Comparison of ENCODE assay signal across 25 mouse cellular contexts in genomic region chr13:92928551-92928950, GRCm38 (mm10).
A peak's percentile ranks its signal among the peaks of the same experiment; 100 is the strongest.
DNase-seq lines count a peak whose midpoint lies in the region; ATAC-seq and TF ChIP-seq lines count a peak whose summit lies in the region.
"Had no signal": no experiment of that assay in that cellular context is flagged by ENCODE, and none has a peak within 500 bp of the region (broad histone marks: within the 10 kb centered on the region; RNA-seq: fewer than 3 reads in every experiment).

No protein-coding gene starts in this region.

- H3K9ac ChIP-seq in heart, embryonic 11.5 days (ENCODE audit: low read depth, low read length), result no peak overlapping the region
- no peak overlapping the region for H3K9ac ChIP-seq in heart, embryonic 14.5 days (ENCODE audit: low read length)
- H3K9ac ChIP-seq in heart, postnatal 0 days (replicated peaks; ENCODE audit: low read depth, low read length), result no peak overlapping the region
- H3K9ac ChIP-seq: embryonic facial prominence, embryonic 13.5 days; forebrain, embryonic 12.5 days; forebrain, embryonic 15.5 days; hindbrain, embryonic 13.5 days had no signal

- no peak for TF ChIP-seq CTCF in heart, postnatal 0 days (IDR thresholded peaks at IDR 0.05; ENCODE audit: low read depth)

- H3K4me1 ChIP-seq in heart, embryonic 11.5 days (ENCODE audit: control insufficient read depth, insufficient read depth, low read length), result peaks cover 12% of the 10 kb centered on the region
- peaks cover 17 to 28% of the 10 kb centered on the region in 2 experiments for H3K4me1 ChIP-seq in heart, embryonic 14.5 days (ENCODE audit: control insufficient read depth in 2 of 2, insufficient read depth in 2 of 2, low read length in 2 of 2)
- H3K4me1 ChIP-seq in heart, postnatal 0 days (ENCODE audit: control insufficient read depth, insufficient read depth), result peaks cover 13% of the 10 kb centered on the region
- peaks cover 16% of the 10 kb centered on the region for H3K4me1 ChIP-seq in embryonic facial prominence, embryonic 10.5 days
- H3K4me1 ChIP-seq: embryonic facial prominence, embryonic 13.5 days; forebrain, embryonic 12.5 days; forebrain, embryonic 15.5 days; hindbrain, embryonic 10.5 days; hindbrain, embryonic 13.5 days had no signal

- intact Hi-C loops in heart, postnatal 14 days (cut with DNase I), result no loop called here
- intact Hi-C loops in heart, postnatal 10 days (cut with DNase I), result no loop called here

- TF ChIP-seq EP300 in heart, postnatal 0 days (IDR thresholded peaks at IDR 0.05; ENCODE audit: low read depth), result peak; percentile 76

- H3K4me3 ChIP-seq in heart, embryonic 11.5 days (ENCODE audit: low read depth, low read length), result no peak overlapping the region
- H3K4me3 ChIP-seq in heart, embryonic 14.5 days (ENCODE audit: control insufficient read depth in 1 of 2, insufficient read depth in 1 of 2, low read depth in 1 of 2, low read length in 2 of 2), result no peak overlapping the region
- H3K4me3 ChIP-seq in heart, postnatal 0 days (ENCODE audit: low read depth, low read length), result no peak overlapping the region
- H3K4me3 ChIP-seq in embryonic facial prominence, embryonic 10.5 days, result no peak overlapping the region
- H3K4me3 ChIP-seq: embryonic facial prominence, embryonic 13.5 days; erythroblast, embryonic 14.5 days; forebrain, embryonic 12.5 days; forebrain, embryonic 15.5 days; hindbrain, embryonic 10.5 days; hindbrain, embryonic 13.5 days had no signal

- DNase-seq in heart, postnatal 14 days, result no peak
- no peak for DNase-seq in heart, postnatal 4 days
- peak; percentile 74 for DNase-seq in heart, postnatal 0 days (ENCODE audit: low spot score)
- DNase-seq in heart, postnatal 10 days, result no peak
- DNase-seq in embryonic facial prominence, embryonic 10.5 days (ENCODE audit: low spot score), result peak; percentile 3
- DNase-seq in right cerebral cortex, adult 18-20 months, result no peak
- DNase-seq: adrenal gland, adult 2 months; adrenal gland, postnatal 14 days; cerebellum, adult 11 months; cerebellum, adult 2 months; cerebellum, adult 9-11 months; cerebellum, postnatal 25 days; gastrocnemius, postnatal 25 days; kidney, adult 2 months had no signal

- H3K27ac ChIP-seq in heart, embryonic 11.5 days (ENCODE audit: low read depth, low read length), result peak overlapping the region; percentile 42
- H3K27ac ChIP-seq in heart, embryonic 14.5 days (replicated peaks in 1 of 2; ENCODE audit: control insufficient read depth in 1 of 2, insufficient read depth in 1 of 2, low read depth in 2 of 2, low read length in 2 of 2), result peak overlapping the region; percentile 62 to 72
- peak overlapping the region; percentile 58 for H3K27ac ChIP-seq in heart, postnatal 0 days (ENCODE audit: low read depth)
- no peak overlapping the region for H3K27ac ChIP-seq in embryonic facial prominence, embryonic 10.5 days (replicated peaks)
- H3K27ac ChIP-seq: embryonic facial prominence, embryonic 13.5 days; forebrain, embryonic 12.5 days; forebrain, embryonic 15.5 days; hindbrain, embryonic 10.5 days; hindbrain, embryonic 13.5 days had no signal

- 10% methylated on average over 1 of the region's 1 CpGs for WGBS in heart, embryonic 11.5 days (ENCODE audit: insufficient replicate concordance)
- 3% methylated on average over 1 of the region's 1 CpGs for WGBS in heart, embryonic 14.5 days
- WGBS in heart, postnatal 0 days, result 0% methylated on average over 1 of the region's 1 CpGs
- WGBS in embryonic facial prominence, embryonic 10.5 days, result 73% methylated on average over 1 of the region's 1 CpGs

- ATAC-seq in heart, embryonic 11.5 days (replicated peaks; ENCODE audit: insufficient number of reproducible peaks, low FRiP score, low TSS enrichment), result peak; percentile 35; the same call in 1 of the 2 replicates
- peak; percentile 76 for ATAC-seq in heart, embryonic 14.5 days (ENCODE audit: insufficient number of reproducible peaks, insufficient read depth, low FRiP score, low read depth)
- ATAC-seq in heart, postnatal 0 days (ENCODE audit: insufficient read depth, low read depth), result peak; percentile 86
- ATAC-seq: CD4-positive, CD25-positive, alpha-beta regulatory T cell, adult 4 months; forebrain, embryonic 15.5 days; hindbrain, embryonic 16.5 days; intestine, postnatal 0 days had no signal

- H3K9me3 ChIP-seq in heart, embryonic 11.5 days (replicated peaks; ENCODE audit: control insufficient read depth, low read length), result no peaks in the 10 kb centered on the region
- no peaks in the 10 kb centered on the region for H3K9me3 ChIP-seq in heart, embryonic 14.5 days (ENCODE audit: control insufficient read depth, low read length)
- no peaks in the 10 kb centered on the region for H3K9me3 ChIP-seq in heart, postnatal 0 days (replicated peaks; ENCODE audit: control insufficient read depth, low read length)
- H3K9me3 ChIP-seq in embryonic facial prominence, embryonic 10.5 days, result no peaks in the 10 kb centered on the region
- H3K9me3 ChIP-seq: embryonic facial prominence, embryonic 13.5 days; forebrain, embryonic 12.5 days; forebrain, embryonic 15.5 days; hindbrain, embryonic 10.5 days; hindbrain, embryonic 13.5 days had no signal

- H3K4me2 ChIP-seq in heart, embryonic 11.5 days, result no peak overlapping the region
- no peak overlapping the region for H3K4me2 ChIP-seq in heart, embryonic 14.5 days (ENCODE audit: low read length)
- no peak overlapping the region for H3K4me2 ChIP-seq in heart, postnatal 0 days (ENCODE audit: low read depth, low read length)
- H3K4me2 ChIP-seq: embryonic facial prominence, embryonic 13.5 days; forebrain, embryonic 12.5 days; forebrain, embryonic 15.5 days; hindbrain, embryonic 13.5 days had no signal

- no peaks in the 10 kb centered on the region for H3K36me3 ChIP-seq in heart, embryonic 11.5 days (ENCODE audit: control insufficient read depth, insufficient read depth, low read length)
- H3K36me3 ChIP-seq in heart, embryonic 14.5 days (ENCODE audit: control insufficient read depth, insufficient read depth, low read length), result no peaks in the 10 kb centered on the region
- H3K36me3 ChIP-seq in heart, postnatal 0 days (replicated peaks; ENCODE audit: control insufficient read depth, insufficient read depth, low read length), result no peaks in the 10 kb centered on the region
- H3K36me3 ChIP-seq in embryonic facial prominence, embryonic 10.5 days (replicated peaks), result no peaks in the 10 kb centered on the region
- H3K36me3 ChIP-seq: embryonic facial prominence, embryonic 13.5 days; forebrain, embryonic 12.5 days; forebrain, embryonic 15.5 days; hindbrain, embryonic 10.5 days; hindbrain, embryonic 13.5 days had no signal

- H3K27me3 ChIP-seq in heart, embryonic 11.5 days (ENCODE audit: control insufficient read depth, insufficient read depth, low read length), result no peaks in the 10 kb centered on the region
- H3K27me3 ChIP-seq in heart, embryonic 14.5 days (ENCODE audit: control insufficient read depth, insufficient read depth, low read length), result no peaks in the 10 kb centered on the region
- no peaks in the 10 kb centered on the region for H3K27me3 ChIP-seq in heart, postnatal 0 days (ENCODE audit: control insufficient read depth, insufficient read depth, low read length)
- H3K27me3 ChIP-seq in embryonic facial prominence, embryonic 10.5 days (replicated peaks; ENCODE audit: low read depth, poor library complexity, severe bottlenecking), result no peaks in the 10 kb centered on the region
- H3K27me3 ChIP-seq: embryonic facial prominence, embryonic 13.5 days; forebrain, embryonic 12.5 days; forebrain, embryonic 15.5 days; hindbrain, embryonic 13.5 days had no signal

Comparison
In these comparisons a context has a peak if more than half of its experiments do, and no peak if none do; other contexts are left out.
1. DNase-seq: peak in heart, postnatal 0 days (single experiment) and embryonic facial prominence, embryonic 10.5 days (single experiment); none in heart, postnatal 14 days (0 of 2), heart, postnatal 4 days (single experiment), heart, postnatal 10 days (0 of 2) and right cerebral cortex, adult 18-20 months (single experiment).
2. ATAC-seq: peak in every context shown above with its lines; median percentile 86 in heart, postnatal 0 days; 76 in heart, embryonic 14.5 days; 35 in heart, embryonic 11.5 days.